Mouse (Mus musculus) left cerebral cortex, adult 11 months (tissue): ENCODE results near the gene Mog.

Experiments
- DNase-seq: peaks from one replicate; pipeline ENCODE4 v3.0.0; 2022; ENCODE audit warnings: low spot score

The Mog gene

DNA sequence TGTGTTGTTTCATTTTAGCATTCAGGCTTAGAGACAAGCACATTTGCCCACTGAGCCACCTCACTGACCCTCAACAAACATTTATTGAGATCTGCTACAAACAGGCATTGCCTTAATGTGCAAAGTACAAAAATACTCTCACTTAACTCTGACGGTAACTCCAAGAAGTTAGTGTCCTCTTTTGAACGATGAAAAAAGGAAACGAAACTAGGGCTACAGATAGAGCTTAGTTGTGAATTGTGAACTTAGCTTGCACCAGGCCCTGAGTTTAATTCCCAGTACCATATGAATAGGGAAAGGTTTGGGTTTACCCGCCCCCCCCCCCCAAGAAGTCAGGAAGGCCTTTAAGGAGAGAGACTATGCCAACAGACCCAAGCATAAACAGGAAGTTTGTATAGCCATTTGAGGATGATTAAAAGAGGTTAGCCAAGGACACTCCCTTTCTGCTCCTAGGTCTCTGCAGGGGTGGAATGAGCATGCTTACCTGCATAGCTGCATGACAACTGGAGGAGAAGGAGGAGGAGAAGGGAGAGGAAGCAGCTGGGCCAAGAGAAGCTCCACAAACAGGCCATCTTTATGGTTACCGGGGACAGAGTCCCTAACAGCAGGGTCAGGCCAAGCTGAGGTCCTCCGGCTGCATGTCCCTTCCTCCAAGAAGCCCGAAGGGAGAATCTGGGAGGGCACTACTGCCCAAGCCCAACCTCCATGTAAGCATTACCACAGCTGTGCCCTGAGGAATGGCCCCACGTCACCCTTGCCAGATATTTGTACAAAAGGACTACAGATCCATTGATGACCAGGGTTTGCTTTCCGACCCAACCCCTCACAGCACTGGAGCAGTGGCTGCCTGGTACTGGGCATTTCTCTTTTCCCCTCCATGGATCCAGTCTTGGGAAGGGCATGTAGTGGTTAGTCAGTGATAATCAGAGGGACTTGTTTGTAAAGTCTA is at the start of gene Mog:
Gene Mog, minus strand, starts transcription at position 771 of the 949 bp plus-strand sequence.
- peak; percentile 70 for DNase-seq

DNA sequence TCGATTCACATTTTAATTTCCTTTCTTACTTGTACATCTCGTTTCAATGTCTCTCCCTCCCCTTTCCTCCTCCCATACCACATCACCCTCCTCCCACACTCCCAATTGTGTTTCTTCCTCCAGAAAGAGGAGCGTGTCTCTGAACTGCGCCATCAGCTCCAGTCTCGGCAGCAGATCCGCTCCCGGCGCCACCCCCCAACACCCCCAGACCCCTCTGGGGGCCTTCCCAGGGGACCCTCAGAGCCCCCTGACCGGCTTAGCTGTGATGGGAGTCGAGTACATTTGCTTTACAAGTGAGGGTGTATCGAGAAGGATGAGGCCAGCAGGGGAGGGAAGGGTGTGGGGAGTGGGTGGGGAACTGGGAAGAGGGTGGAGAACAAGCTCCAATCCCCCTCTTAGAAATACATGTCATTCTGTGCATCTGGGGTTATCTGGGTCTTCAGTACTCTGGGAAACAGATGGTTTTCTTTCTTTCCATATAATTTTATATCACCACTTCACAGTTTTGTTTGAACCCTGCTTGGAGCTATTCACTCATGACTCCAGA is 49.6 kb upstream of the Mog start:
- no peak for DNase-seq

DNA sequence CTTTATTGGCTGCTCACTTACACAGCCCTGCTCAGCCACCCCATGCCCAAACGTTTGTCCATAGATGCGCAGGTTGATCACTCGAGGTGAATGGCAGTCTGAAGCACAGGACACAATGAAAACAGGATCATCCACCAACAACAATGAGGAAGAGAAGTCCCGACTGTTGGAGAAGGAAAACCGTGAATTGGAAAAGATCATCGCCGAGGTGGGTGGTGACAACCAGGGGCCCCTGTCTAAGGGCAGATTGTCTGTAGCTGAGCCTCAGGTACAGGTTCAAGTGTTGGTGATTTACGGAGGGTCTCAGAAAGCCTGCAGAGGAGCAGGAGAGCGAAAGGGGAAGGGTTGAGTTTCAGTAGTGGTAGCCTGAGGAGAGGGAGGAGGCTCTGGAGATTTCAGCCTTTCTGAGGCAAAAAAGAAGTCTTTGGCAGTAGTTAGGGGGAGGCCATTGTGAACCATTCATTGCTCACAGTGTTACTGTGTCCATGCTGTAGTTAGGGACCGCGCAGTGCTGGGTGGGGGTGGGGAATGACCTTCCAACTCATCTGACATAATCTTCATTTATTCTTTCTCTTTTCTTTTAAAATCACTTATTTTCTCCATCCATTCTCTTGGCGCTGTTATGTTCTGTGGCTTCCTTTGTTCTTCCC is 49.0 kb upstream of the Mog start:
- no peak for DNase-seq

DNA sequence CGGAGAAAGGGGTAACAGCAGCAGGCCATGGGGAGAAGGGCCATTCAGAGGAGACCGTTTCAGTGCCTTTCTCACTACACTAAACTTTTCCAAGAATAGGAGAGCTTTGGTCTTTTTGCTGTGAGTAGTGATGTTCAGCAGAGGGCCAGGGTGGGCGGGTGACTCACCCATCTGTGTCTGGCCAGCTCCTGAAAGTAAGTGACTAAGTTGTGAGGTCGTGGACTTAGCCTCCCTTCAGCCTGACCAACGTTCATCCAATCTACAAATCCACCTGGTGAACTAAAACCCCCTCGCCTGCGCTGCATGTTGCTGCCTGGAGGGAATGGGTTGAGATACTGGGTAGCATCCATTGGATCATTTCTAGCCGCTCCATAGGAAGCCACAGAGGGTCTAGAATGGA is 46.9 kb upstream of the Mog start:
- DNase-seq = no peak

DNA sequence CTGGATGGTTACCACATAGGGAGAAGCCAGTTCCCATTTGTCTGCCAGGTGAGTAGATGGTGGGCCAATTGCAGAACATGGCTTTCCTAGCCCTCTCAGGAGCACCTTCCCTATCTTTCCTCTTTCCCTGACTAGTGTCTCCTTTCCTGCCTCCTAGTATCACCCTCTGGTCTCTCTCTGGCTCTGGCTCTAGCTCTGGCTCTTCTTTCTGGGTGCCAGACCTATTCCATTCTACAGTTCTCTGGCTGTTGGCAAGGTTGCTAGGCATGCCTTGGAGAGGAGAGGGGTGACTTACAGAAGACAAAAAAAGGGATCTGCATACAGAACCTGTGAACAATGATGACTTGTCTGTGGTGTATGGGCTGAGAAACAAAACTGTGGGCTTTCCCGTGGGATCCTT is 44.7 kb upstream of the Mog start:
- DNase-seq = no peak

DNA sequence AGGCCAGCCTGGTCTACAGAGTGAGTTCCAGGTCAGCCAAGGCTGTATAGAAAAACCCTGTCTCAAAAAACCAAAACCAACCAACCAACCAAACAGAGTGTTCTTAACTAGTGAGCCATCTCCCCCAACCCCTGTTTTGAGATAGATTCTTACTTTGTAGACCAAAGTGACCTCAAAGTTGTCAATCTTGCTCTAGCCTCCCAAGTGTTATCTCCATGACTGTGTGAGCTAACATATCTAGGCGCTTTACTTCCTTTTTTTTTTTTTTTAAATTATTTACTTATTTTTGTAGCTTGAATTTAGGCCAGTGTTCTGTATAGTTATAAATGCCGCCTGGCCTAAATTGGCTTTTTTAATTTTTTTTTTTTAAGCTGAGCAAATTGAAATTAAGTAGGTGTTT is 42.8 kb upstream of the Mog start:
- DNase-seq = no peak

DNA sequence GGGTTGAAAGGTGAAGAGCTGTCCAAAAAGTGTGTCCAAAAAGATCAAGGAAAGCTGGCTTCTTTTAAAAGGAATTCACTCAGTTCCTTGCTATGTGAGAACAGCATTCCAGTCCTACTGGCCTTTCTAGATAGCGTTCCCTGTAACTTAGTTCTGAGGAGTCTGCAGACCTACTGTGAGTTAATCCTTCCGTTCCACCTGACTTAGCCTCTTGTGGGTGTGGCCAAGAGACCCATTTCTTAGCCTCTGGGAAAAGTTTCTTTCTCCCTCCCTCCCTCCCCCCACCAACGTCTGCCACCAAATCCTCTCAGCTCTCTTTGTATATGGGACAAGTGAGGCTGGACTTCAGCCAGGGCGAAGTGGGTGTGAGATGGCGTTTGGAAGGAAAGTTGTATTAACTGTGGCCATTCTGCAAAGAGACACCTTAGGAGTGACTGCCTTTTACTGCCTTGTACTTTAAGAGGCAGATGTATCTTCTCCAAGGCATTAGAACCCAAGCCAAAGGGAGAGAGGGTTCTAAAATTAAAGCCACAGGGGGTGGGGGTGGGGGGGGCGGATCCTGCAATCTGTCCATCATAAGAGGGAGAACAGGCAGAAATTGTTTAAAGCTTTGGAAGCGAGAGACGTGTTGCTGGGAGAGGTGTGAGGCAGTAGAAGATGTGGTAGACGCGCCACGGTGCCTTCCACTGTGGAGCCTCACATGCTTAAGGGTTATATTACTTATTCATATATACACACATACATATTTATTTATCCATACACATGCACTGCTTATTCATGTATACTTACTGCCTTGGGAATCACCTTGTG is 40.7 kb upstream of the Mog start:
- no peak for DNase-seq

DNA sequence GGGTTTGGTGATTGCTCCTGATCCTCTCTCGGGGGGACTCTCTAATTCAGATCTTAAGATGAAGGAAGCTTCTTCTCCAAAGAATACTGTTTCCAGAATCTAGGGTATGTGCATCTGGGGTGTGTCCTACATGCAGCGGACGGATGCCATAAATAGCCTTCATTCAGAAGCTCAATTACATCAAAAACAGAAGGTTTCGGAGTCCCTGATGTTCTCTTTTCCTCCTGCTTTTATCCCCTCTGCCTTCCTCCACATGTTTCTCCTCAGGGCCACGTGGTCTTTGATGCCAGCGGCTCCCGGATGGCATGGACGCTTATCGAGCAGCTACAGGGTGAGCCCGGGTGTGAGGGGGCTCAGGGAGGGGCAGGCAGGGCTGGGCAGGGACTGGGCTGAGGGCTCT is 39.9 kb upstream of the Mog start:
- no peak for DNase-seq

DNA sequence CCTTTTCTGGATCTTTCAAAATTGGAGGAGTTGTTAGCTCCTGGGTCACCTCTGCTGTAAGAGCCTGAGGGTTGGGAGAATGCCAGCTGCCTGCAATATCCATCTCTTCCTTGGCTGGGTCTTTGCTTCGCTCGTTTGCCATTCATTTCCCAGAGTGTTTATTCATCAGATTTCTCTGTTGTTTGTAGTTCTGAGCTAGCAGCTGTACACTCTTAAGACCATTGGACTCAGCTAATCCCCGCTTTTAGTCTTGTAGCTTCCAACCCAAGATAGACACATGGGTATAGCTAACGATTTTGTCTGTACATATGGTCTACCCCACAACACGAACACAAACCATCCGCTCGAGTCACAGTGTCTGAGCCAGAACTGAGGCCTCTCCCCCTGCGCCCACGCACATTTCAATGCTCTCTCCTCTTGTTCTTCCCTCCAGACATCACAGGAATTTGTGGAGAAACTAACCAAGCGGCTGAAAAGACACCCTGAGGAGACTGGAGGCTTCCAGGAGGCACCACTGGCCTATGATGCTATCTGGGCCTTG is 39.0 kb upstream of the Mog start:
- no peak for DNase-seq

DNA sequence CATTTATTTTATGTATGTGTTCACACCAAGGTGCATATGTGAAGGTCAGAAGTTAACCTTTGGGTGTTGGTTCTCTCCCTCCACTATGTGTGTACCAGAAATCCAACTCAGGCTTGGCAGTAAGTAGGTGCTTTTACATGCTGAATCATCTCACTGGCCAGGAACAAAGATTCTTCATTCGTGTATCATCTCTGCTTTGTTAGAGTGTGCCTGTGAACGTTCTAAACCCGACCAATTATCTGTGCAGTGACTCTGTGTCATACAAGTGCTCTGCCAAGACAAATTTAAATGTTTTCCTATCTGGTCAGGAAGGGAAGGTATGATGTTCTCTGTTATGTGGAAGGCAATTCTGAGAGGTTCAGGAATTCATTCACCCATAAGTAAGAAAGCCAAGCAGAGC is 38.2 kb upstream of the Mog start:
- no peak for DNase-seq

DNA sequence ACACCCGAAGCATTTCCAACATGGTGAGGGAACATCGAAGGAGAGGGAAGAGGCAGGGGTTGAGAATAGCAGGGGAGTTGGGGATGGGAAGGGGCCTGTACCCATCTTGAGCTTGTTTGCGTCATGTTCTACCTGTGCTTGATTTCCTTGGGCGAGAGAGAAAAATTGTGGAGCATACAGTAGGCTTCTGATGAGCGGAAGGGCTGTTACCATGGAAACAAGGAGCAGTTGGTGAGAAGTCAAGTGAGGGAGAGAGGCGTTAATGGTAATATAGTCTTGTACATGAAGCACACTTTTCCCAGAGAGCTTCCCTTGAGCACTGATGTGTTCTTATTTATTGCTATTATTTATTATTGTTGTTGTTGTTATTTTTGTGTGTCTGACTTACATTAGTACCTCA is 33.8 kb upstream of the Mog start:
- DNase-seq = no peak

DNA sequence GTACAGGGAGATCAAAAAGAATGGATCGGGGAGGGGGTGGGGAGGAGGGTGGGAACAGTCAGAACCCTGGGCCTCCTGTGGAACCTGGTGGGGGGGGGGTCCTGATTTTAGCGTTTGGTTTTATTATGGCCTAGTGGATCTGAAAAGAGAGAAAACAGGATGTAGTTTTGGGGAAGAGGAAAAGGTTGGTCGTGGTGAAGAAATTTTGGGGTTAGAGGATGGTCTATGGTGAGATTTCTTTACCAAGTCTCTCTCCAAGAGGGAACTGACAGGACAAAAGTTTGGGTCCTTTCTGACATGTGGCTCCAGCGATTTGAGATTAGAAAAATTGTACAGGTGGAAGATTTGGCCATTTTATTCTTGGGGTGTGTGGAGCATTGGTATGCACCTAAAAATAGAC is 28.5 kb upstream of the Mog start:
- no peak for DNase-seq

DNA sequence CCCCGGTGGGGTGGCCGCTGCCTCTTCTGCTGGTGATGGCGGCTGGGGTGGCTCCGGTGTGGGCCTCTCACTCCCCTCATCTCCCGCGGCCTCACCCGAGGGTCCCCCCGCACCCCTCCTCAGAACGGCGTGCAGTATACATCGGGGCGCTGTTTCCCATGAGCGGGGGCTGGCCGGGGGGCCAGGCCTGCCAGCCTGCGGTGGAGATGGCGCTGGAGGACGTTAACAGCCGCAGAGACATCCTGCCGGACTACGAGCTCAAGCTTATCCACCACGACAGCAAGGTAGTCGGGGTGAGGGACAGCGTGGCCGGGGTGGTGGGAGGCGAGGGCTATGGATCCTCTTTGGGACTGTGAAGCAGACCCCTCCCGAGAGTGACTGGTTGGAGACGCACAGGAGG is 27.7 kb upstream of the Mog start:
- no peak for DNase-seq

DNA sequence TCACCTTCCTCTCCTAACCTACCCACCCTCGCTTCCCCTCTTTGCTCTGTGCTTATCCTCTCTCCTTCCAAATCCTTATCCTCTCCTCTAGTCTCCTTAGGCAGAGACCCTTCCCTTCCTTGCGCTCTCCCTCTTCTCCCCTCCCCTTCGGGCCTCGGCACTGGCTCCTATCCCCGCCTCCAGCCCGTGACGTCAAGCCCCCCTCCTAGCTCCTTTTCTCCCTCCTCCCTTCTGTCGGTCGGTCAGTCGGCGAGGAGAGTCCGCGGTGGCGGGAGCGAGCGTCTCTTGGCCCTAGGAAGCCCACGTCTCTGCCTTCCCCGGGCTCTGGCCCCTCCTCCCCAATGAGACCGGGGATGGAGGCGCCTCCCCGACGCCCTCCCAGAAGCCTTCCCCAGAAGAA is 27.2 kb upstream of the Mog start:
- DNase-seq = peak; percentile 84

DNA sequence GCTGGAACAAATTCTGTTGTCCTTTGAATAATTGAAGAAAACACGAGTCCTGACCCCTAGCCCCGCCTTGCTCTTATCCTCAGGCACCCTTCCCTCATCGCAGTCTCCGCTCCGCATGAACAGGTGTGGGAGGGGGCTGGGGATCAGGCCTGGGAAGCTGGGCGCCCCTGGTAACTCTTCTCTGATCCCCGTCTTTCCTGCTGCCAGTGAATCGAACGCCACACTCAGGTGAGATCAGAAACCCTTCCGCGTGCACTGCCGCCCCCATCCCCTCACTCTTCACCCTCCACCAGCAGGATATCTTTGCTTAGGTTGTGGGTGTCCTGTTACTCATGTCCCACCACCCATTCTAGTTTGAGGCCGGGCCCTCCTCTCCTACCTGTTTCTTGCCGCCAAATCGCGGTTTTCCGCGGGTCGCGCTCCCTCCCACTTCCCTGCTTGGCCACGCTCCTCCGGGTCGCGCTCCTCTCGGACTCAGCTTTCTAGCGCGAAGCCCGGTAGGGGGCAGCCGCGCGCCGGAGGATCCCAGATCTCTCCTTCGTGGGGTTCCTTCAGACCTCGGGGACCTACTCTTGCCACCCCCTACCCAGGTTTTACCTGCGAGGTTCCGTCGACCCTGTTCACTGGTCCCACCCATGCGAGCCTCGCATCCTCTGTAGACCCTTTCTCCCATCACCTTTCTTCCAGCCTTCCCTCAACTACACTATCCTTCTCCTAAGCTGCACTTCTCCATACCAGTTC is 26.5 kb upstream of the Mog start:
- DNase-seq = peak; percentile 68

DNA sequence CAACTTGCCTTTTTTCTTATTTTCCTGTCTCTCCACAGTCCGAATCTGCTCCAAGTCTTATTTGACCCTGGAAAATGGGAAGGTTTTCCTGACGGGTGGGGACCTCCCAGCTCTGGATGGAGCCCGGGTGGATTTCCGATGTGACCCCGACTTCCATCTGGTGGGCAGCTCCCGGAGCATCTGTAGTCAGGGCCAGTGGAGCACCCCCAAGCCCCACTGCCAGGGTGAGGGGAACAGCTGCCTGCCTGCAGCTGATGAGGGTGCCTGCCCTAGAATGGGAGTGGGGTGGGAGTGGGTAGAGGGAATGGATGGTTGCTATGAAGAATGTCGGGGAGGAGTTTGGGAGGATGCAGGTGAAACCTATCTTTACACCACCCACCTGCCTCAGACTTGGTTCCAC is 25.2 kb upstream of the Mog start:
- DNase-seq = no peak

DNA sequence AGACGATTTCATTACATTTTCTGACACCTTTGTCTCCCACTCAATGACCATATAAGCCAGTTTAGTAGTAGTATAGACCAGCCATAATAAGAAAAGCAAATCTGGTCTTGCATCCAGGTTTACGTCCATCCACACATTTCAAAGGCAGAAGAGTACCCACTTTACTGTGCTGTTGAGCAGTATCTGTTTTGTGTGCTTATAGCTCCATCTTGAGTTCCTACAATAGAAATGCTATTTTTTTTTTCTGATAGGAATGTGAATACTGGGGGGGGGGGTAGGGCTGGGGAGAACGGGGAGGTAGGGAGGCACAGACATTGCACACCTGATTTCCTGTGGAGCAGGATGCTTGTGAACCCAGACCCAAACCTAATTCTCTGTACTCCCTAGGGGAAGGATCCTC is 24.8 kb upstream of the Mog start:
- DNase-seq = no peak

DNA sequence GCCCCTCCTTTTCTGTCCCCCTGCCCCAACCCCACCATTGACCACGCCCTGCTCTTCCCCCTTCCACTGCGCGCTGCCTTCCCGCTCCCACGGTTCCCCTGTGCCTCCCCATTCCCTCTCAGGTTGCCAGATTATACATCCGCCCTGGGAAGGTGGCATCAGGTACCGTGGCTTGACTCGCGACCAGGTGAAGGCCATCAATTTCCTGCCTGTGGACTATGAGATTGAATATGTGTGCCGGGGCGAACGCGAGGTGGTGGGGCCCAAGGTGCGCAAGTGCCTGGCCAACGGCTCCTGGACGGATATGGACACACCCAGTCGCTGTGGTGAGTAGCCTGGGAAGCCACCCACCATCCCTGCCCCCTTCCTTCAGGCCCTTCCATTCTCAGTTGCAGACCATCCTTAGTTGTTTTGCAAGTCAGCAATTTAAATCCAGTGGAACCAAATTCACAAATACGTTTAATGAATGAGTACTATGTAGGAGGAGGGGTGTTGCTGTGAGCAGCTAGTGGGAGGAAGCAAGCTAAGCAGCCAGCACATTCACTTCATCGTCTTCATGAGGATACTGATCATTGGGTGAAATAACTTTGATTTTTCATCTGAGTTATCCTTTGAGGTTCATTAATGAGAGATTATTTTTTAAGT is 24.3 kb upstream of the Mog start:
- no peak for DNase-seq

DNA sequence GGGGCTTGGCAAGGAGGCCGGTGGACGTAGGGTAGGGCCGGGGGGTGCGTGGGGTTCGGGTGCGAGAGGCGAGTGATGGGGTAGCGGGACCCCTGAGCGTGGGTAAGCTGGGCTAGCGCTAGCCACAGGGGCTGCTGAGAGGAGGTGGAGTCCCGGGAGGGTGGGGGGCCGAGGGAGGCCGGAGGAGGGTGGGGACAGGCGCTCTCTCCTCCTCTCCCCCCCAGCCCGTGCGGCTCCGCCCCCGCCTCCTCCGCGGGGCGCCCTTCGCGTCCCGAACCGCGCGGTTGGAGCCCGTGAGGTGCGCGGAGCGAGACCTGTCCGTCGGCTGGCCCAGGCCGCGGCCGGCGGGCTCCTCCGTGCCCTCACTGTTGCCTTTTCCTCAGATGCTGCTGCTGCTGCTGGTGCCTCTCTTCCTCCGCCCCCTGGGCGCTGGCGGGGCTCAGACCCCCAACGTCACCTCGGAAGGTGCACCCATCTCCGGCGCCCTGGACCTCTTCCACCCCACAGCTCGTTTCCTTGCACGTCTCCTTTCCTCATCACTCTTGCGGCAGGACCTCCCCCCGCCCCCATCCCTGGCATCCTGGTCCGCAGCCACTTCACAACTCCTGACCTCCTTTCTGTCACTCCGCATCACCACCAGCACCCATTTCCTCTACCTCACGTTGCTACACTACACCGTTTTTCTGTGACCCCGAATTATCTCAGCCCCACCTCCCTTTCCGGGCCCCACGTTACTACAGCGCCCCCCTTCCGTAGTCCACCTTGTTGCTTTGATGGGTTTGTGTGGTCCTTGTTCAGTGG is 23.3 kb upstream of the Mog start:
- DNase-seq = no peak
